Comparison of ENCODE assay signal across 17 mouse cellular contexts in genomic region chr2:125788351-125788750, GRCm38 (mm10). TPM values are rescaled to one million over a fixed set of nuclear protein-coding genes. Genes with fewer than 3 reads are reported as not detected.
DNase-seq lines count a peak whose midpoint lies in the region; ATAC-seq and TF ChIP-seq lines count a peak whose summit lies in the region.
"Had no signal": no experiment of that assay in that cellular context is flagged by ENCODE, and none has a peak within 500 bp of the region (broad histone marks: within the 10 kb centered on the region; RNA-seq: fewer than 3 reads in every experiment).

No protein-coding gene starts in this region.

- no peak overlapping the region for H3K4me3 ChIP-seq in CH12.LX (replicated peaks in 1 of 3; ENCODE audit: low read depth in 2 of 3, low read length in 2 of 3, poor library complexity in 1 of 3)
- no peak overlapping the region for H3K4me3 ChIP-seq in embryonic fibroblast, embryonic 13.5 days (ENCODE audit: insufficient read depth, low read length)
- no peak overlapping the region for H3K4me3 ChIP-seq in small intestine, adult 2 months (ENCODE audit: low read depth, low read length)
- H3K4me3 ChIP-seq in forebrain, embryonic 13.5 days: no peak overlapping the region
- H3K4me3 ChIP-seq: heart, embryonic 15.5 days; liver, embryonic 15.5 days; megakaryocyte, embryonic 14.5 days had no signal

- H3K36me3 ChIP-seq in CH12.LX (replicated peaks in 1 of 2; ENCODE audit: control insufficient read depth in 1 of 2, insufficient read depth in 1 of 2, low read length in 1 of 2): no peaks in the 10 kb centered on the region
- H3K36me3 ChIP-seq in small intestine, adult 2 months (ENCODE audit: control insufficient read depth, insufficient read depth, low read length): no peaks in the 10 kb centered on the region
- H3K36me3 ChIP-seq in forebrain, embryonic 13.5 days (ENCODE audit: poor library complexity, severe bottlenecking): no peaks in the 10 kb centered on the region
- H3K36me3 ChIP-seq: heart, embryonic 15.5 days; liver, embryonic 15.5 days had no signal

- DNase-seq in kidney, adult 9 months: peak; percentile 15
- no peak for DNase-seq in kidney, postnatal 4 days
- DNase-seq in CH12.LX (ENCODE audit: extremely low read depth): no peak
- DNase-seq in left cerebral cortex, postnatal 36 days (ENCODE audit: low spot score in 2 of 2): no peak
- no peak for DNase-seq in gastrocnemius, postnatal 36 days
- DNase-seq: adrenal gland, adult 8-10 months; cerebellum, adult 11-12 months; cerebellum, postnatal 14 days; embryo, embryonic 11 days; gastrocnemius, postnatal 10 days; midbrain, embryonic 14.5 days had no signal

- ATAC-seq in forebrain, embryonic 13.5 days: no peak

- in situ Hi-C loops in CH12.LX (cut with MboI; ENCODE audit: low pct_ligation_motif_present, low pct_unique_long_range_greater_than_20kb, low sequenced_read_pairs): no loop called here

- no peak overlapping the region for H3K27ac ChIP-seq in CH12.LX (ENCODE audit: insufficient read depth, low read depth)
- H3K27ac ChIP-seq in embryonic fibroblast, embryonic 13.5 days (ENCODE audit: insufficient read depth, low read length): peak overlapping the region; percentile 75
- peak overlapping the region; percentile 60; the same call in 1 of the 2 replicates for H3K27ac ChIP-seq in small intestine, adult 2 months (ENCODE audit: insufficient read depth, low read depth, low read length)
- no peak overlapping the region for H3K27ac ChIP-seq in forebrain, embryonic 13.5 days
- H3K27ac ChIP-seq: heart, embryonic 15.5 days; liver, embryonic 15.5 days had no signal

- peaks cover 2 to 58% of the 10 kb centered on the region in 2 experiments for H3K4me1 ChIP-seq in CH12.LX (ENCODE audit: control insufficient read depth in 1 of 2, insufficient read depth in 2 of 2)
- peaks cover 14% of the 10 kb centered on the region for H3K4me1 ChIP-seq in embryonic fibroblast, embryonic 13.5 days (ENCODE audit: control insufficient read depth, insufficient read depth, low read length)
- H3K4me1 ChIP-seq in small intestine, adult 2 months (ENCODE audit: control insufficient read depth, insufficient read depth, insufficient read length, low read length): peaks cover 31% of the 10 kb centered on the region
- H3K4me1 ChIP-seq in forebrain, embryonic 13.5 days: no peaks in the 10 kb centered on the region

- no peaks in the 10 kb centered on the region for H3K27me3 ChIP-seq in CH12.LX (replicated peaks)
- no peaks in the 10 kb centered on the region for H3K27me3 ChIP-seq in small intestine, adult 2 months (ENCODE audit: control insufficient read depth, insufficient read depth, low read length)
- peaks cover 3% of the 10 kb centered on the region; the same call in 1 of the 2 replicates for H3K27me3 ChIP-seq in forebrain, embryonic 13.5 days
- H3K27me3 ChIP-seq: heart, embryonic 15.5 days; megakaryocyte, embryonic 14.5 days had no signal

- no peak for TF ChIP-seq CTCF in CH12.LX (conservative IDR thresholded peaks at IDR 0.05 in 1 of 2, IDR thresholded peaks at IDR 0.05 in 1 of 2; ENCODE audit: low read depth in 2 of 2, low read length in 2 of 2)
- no peak for TF ChIP-seq CTCF in embryonic fibroblast, embryonic 13.5 days (IDR thresholded peaks at IDR 0.05; ENCODE audit: borderline replicate concordance, insufficient read depth, low read length)
- no peak for TF ChIP-seq CTCF in small intestine, adult 2 months (IDR thresholded peaks at IDR 0.05; ENCODE audit: extremely low read depth, insufficient read length, insufficient replicate concordance, low read depth, low read length)

- no peak overlapping the region for H3K9ac ChIP-seq in CH12.LX (ENCODE audit: insufficient read depth, low read depth)
- no peak overlapping the region for H3K9ac ChIP-seq in forebrain, embryonic 13.5 days
- H3K9ac ChIP-seq: heart, embryonic 15.5 days; liver, embryonic 15.5 days had no signal

- no peak overlapping the region for H3K4me2 ChIP-seq in CH12.LX (ENCODE audit: insufficient read depth, low read depth, poor library complexity, severe bottlenecking)
- H3K4me2 ChIP-seq in forebrain, embryonic 13.5 days: no peak overlapping the region
- H3K4me2 ChIP-seq: heart, embryonic 15.5 days; liver, embryonic 15.5 days had no signal

- TF ChIP-seq EP300 in CH12.LX (IDR thresholded peaks at IDR 0.05; ENCODE audit: low read length): no peak

- dilution Hi-C loops in CH12.LX (cut with MboI; ENCODE audit: extremely low pct_ligation_motif_present, extremely low pct_unique_long_range_greater_than_20kb, low sequenced_read_pairs): no loop called here

- TF ChIP-seq POLR2A in CH12.LX (IDR thresholded peaks at IDR 0.05; ENCODE audit: low read depth, low read length): no peak
- no peak for TF ChIP-seq POLR2A in embryonic fibroblast, embryonic 13.5 days (IDR thresholded peaks at IDR 0.05; ENCODE audit: low read depth, low read length)
- no peak for TF ChIP-seq POLR2A in small intestine, adult 2 months (IDR thresholded peaks at IDR 0.05; ENCODE audit: low read depth, low read length)

- no peak for TF ChIP-seq RAD21 in CH12.LX (IDR thresholded peaks at IDR 0.05; ENCODE audit: low read depth, low read length)

- H3K9me3 ChIP-seq in CH12.LX (replicated peaks; ENCODE audit: low read length): no peaks in the 10 kb centered on the region
- no peaks in the 10 kb centered on the region for H3K9me3 ChIP-seq in forebrain, embryonic 13.5 days (replicated peaks)
- H3K9me3 ChIP-seq: heart, embryonic 15.5 days; liver, embryonic 15.5 days; megakaryocyte, embryonic 14.5 days had no signal

- H3K79me2 ChIP-seq in CH12.LX (replicated peaks; ENCODE audit: control insufficient read depth, extremely low read depth, insufficient read depth, poor library complexity, severe bottlenecking): no peaks in the 10 kb centered on the region

- intact Hi-C loops in left cerebral cortex, postnatal 36 days (cut with DNase I): no loop called here
- intact Hi-C loops in gastrocnemius, postnatal 36 days (cut with DNase I): no loop called here

TF ChIP-seq in CH12.LX, 34 proteins besides CTCF, POLR2A, EP300 and RAD21:
- 0 out of 2 replicates have a peak, but pooled peaks have one; percentile 34 for TF ChIP-seq ZNF384 (IDR thresholded peaks at IDR 0.05; ENCODE audit: low read depth, low read length)
- no peak for TF ChIP-seq MYC (IDR thresholded peaks at IDR 0.05; ENCODE audit: low read depth, low read length)

RNA-seq across cellular contexts. Expression of gene Secisbp2l, which starts 5.7 kb away (rescaled TPM):
- total RNA-seq in CH12.LX (2012; rRNA removed) (8.3 and 8.9 TPM in 2 replicates), CH12.LX (2014; rRNA removed) (8.2 and 8.7 TPM in 2 replicates)
- polyA plus RNA-seq in CH12.LX (2012; ENCODE audit: insufficient read length, low read depth): 11.1 and 15.1 TPM in 2 replicates
- polyA plus RNA-seq in embryonic fibroblast, embryonic 13.5 days (2011; ENCODE audit: insufficient read length, low read depth, missing spikeins): 43.8 and 46.4 TPM in 2 replicates
- 7.2 and 12.3 TPM in 2 replicates for polyA plus RNA-seq in small intestine, adult 2 months (2012; rRNA removed)
- polyA plus RNA-seq in forebrain, embryonic 13.5 days (2015; fragmentation: Nextera tagmentation; extraction: Ambion mirVana): 25.2 and 25.4 TPM in 2 replicates
- 100 to 1,000 TPM; 103 to 107 TPM for total RNA-seq in left cerebral cortex, postnatal 36 days (2021)
- total RNA-seq in gastrocnemius, postnatal 36 days (2021): 10 to 100 TPM; 14.2 to 14.9 TPM

Comparison
In these comparisons a context has a peak if more than half of its experiments do, and no peak if none do; other contexts are left out.
1. H3K27ac ChIP-seq: peak in embryonic fibroblast, embryonic 13.5 days (single experiment) and small intestine, adult 2 months (single experiment); none in CH12.LX (single experiment) and forebrain, embryonic 13.5 days (single experiment).